Mouse (Mus musculus): ENCODE measurements at regions not wholly inside any gene's neighbourhood (a gene's known extent, or its start where the extent isn't known, plus 50 kb on each side); places are given as distances from the start of the nearest gene placed in this dataset.
A peak's percentile ranks its signal among the peaks of the same experiment; 100 is the strongest.

- WGBS = 63% methylated on average over 2 of the region's 2 CpGs
- ATAC-seq (replicated peaks; ENCODE audit: insufficient number of reproducible peaks, low FRiP score, low TSS enrichment, low read depth) (no peak), DNase-seq (ENCODE audit: low spot score) (no peak)
- no peak overlapping the region for H3K27ac ChIP-seq (replicated peaks; ENCODE audit: low read depth, low read length)
- no peak overlapping the region for H3K9ac ChIP-seq (replicated peaks; ENCODE audit: low read length)
- H3K9me3 ChIP-seq (replicated peaks; ENCODE audit: control insufficient read depth, low read length) = no peaks in the 10 kb centered on the region
- H3K4me1 ChIP-seq (ENCODE audit: control insufficient read depth, insufficient read depth, low read length) = no peaks in the 10 kb centered on the region
- H3K36me3 ChIP-seq (replicated peaks; ENCODE audit: control insufficient read depth, insufficient read depth, low read depth, low read length) = no peaks in the 10 kb centered on the region
- no peak overlapping the region for H3K4me2 ChIP-seq (ENCODE audit: low read depth, low read length)
- H3K4me3 ChIP-seq (ENCODE audit: low read depth, low read length) = no peak overlapping the region
- H3K27me3 ChIP-seq (ENCODE audit: control insufficient read depth, insufficient read depth, low read length) = no peaks in the 10 kb centered on the region
Observed at GRCm38 (mm10) chr3:34377913-34378312, 272.3 kb upstream of the Sox2 start.

- Histone ChIP-seq H3K27me3 (ENCODE audit: control insufficient read depth, insufficient read depth, low read length) (no peaks in the 10 kb centered on the region), H3K4me3 (ENCODE audit: low read depth, low read length) (no peak overlapping the region), H3K36me3 (replicated peaks; ENCODE audit: control insufficient read depth, insufficient read depth, low read depth, low read length) (no peaks in the 10 kb centered on the region), H3K9me3 (replicated peaks; ENCODE audit: control insufficient read depth, low read length) (no peaks in the 10 kb centered on the region), H3K4me1 (ENCODE audit: control insufficient read depth, insufficient read depth, low read length) (no peaks in the 10 kb centered on the region), H3K27ac (replicated peaks; ENCODE audit: low read depth, low read length) (no peak overlapping the region), H3K9ac (replicated peaks; ENCODE audit: low read length) (no peak overlapping the region), H3K4me2 (ENCODE audit: low read depth, low read length) (no peak overlapping the region)
- ATAC-seq (replicated peaks; ENCODE audit: insufficient number of reproducible peaks, low FRiP score, low TSS enrichment, low read depth) (no peak), DNase-seq (ENCODE audit: low spot score) (no peak)
- WGBS = 60% methylated on average over 12 of the region's 12 CpGs
Observed at GRCm38 (mm10) chr3:34377329-34377728, 272.9 kb upstream of the Sox2 start.

- ATAC-seq (replicated peaks; ENCODE audit: insufficient number of reproducible peaks, low FRiP score, low TSS enrichment, low read depth) = no peak
- Histone ChIP-seq H3K36me3 (replicated peaks; ENCODE audit: control insufficient read depth, insufficient read depth, low read depth, low read length) (no peaks in the 10 kb centered on the region), H3K4me1 (ENCODE audit: control insufficient read depth, insufficient read depth, low read length) (no peaks in the 10 kb centered on the region), H3K9ac (replicated peaks; ENCODE audit: low read length) (no peak overlapping the region), H3K27me3 (ENCODE audit: control insufficient read depth, insufficient read depth, low read length) (no peaks in the 10 kb centered on the region), H3K4me2 (ENCODE audit: low read depth, low read length) (no peak overlapping the region), H3K4me3 (ENCODE audit: low read depth, low read length) (no peak overlapping the region), H3K27ac (replicated peaks; ENCODE audit: low read depth, low read length) (no peak overlapping the region), H3K9me3 (replicated peaks; ENCODE audit: control insufficient read depth, low read length) (no peaks in the 10 kb centered on the region)
- 91% methylated on average over 2 of the region's 2 CpGs for WGBS
- no peak for DNase-seq (ENCODE audit: low spot score)
Observed at GRCm38 (mm10) chr3:34371418-34371817, 278.8 kb upstream of the Sox2 start.

GRCm38 (mm10) chr3:34338100-34338499 lies 257.0 kb upstream of the Dnajc19 start:
- H3K27me3 ChIP-seq (ENCODE audit: control insufficient read depth, insufficient read depth, low read length) = no peaks in the 10 kb centered on the region
- no peak overlapping the region for H3K9ac ChIP-seq (replicated peaks; ENCODE audit: low read length)
- H3K4me3 ChIP-seq (ENCODE audit: low read depth, low read length) = no peak overlapping the region
- H3K36me3 ChIP-seq (replicated peaks; ENCODE audit: control insufficient read depth, insufficient read depth, low read depth, low read length) = no peaks in the 10 kb centered on the region
- no peak overlapping the region for H3K4me2 ChIP-seq (ENCODE audit: low read depth, low read length)
- no peak overlapping the region for H3K27ac ChIP-seq (replicated peaks; ENCODE audit: low read depth, low read length)
- no peaks in the 10 kb centered on the region for H3K9me3 ChIP-seq (replicated peaks; ENCODE audit: control insufficient read depth, low read length)
- WGBS = 80% methylated on average over 9 of the region's 9 CpGs
- DNase-seq (ENCODE audit: low spot score) = no peak
- no peaks in the 10 kb centered on the region for H3K4me1 ChIP-seq (ENCODE audit: control insufficient read depth, insufficient read depth, low read length)
- ATAC-seq (replicated peaks; ENCODE audit: insufficient number of reproducible peaks, low FRiP score, low TSS enrichment, low read depth) = no peak

- H3K4me2 ChIP-seq (ENCODE audit: low read depth, low read length) = no peak overlapping the region
- DNase-seq (ENCODE audit: low spot score) (no peak), ATAC-seq (replicated peaks; ENCODE audit: insufficient number of reproducible peaks, low FRiP score, low TSS enrichment, low read depth) (no peak)
- no peak overlapping the region for H3K4me3 ChIP-seq (ENCODE audit: low read depth, low read length)
- H3K9ac ChIP-seq (replicated peaks; ENCODE audit: low read length) = no peak overlapping the region
- 84% methylated on average over 4 of the region's 4 CpGs for WGBS
- H3K27me3 ChIP-seq (ENCODE audit: control insufficient read depth, insufficient read depth, low read length) = no peaks in the 10 kb centered on the region
- no peaks in the 10 kb centered on the region for H3K4me1 ChIP-seq (ENCODE audit: control insufficient read depth, insufficient read depth, low read length)
- no peaks in the 10 kb centered on the region for H3K9me3 ChIP-seq (replicated peaks; ENCODE audit: control insufficient read depth, low read length)
- H3K27ac ChIP-seq (replicated peaks; ENCODE audit: low read depth, low read length) = no peak overlapping the region
- no peaks in the 10 kb centered on the region for H3K36me3 ChIP-seq (replicated peaks; ENCODE audit: control insufficient read depth, insufficient read depth, low read depth, low read length)
Observed at GRCm38 (mm10) chr3:34333555-34333954, 252.4 kb upstream of the Dnajc19 start.

GRCm38 (mm10) chr3:34331889-34332276 lies 250.8 kb upstream of the Dnajc19 start:
- no peak for DNase-seq (ENCODE audit: low spot score)
- Histone ChIP-seq H3K9me3 (replicated peaks; ENCODE audit: control insufficient read depth, low read length) (no peaks in the 10 kb centered on the region), H3K4me1 (ENCODE audit: control insufficient read depth, insufficient read depth, low read length) (no peaks in the 10 kb centered on the region), H3K27ac (replicated peaks; ENCODE audit: low read depth, low read length) (no peak overlapping the region), H3K36me3 (replicated peaks; ENCODE audit: control insufficient read depth, insufficient read depth, low read depth, low read length) (no peaks in the 10 kb centered on the region), H3K4me2 (ENCODE audit: low read depth, low read length) (no peak overlapping the region), H3K9ac (replicated peaks; ENCODE audit: low read length) (no peak overlapping the region), H3K27me3 (ENCODE audit: control insufficient read depth, insufficient read depth, low read length) (no peaks in the 10 kb centered on the region), H3K4me3 (ENCODE audit: low read depth, low read length) (no peak overlapping the region)
- no peak for ATAC-seq (replicated peaks; ENCODE audit: insufficient number of reproducible peaks, low FRiP score, low TSS enrichment, low read depth)
- WGBS = 68% methylated on average over 5 of the region's 5 CpGs

- Histone ChIP-seq H3K27me3 (ENCODE audit: control insufficient read depth, insufficient read depth, low read length) (no peaks in the 10 kb centered on the region), H3K4me3 (ENCODE audit: low read depth, low read length) (no peak overlapping the region), H3K9ac (replicated peaks; ENCODE audit: low read length) (no peak overlapping the region), H3K36me3 (replicated peaks; ENCODE audit: control insufficient read depth, insufficient read depth, low read depth, low read length) (no peaks in the 10 kb centered on the region), H3K4me1 (ENCODE audit: control insufficient read depth, insufficient read depth, low read length) (no peaks in the 10 kb centered on the region), H3K4me2 (ENCODE audit: low read depth, low read length) (no peak overlapping the region), H3K27ac (replicated peaks; ENCODE audit: low read depth, low read length) (no peak overlapping the region), H3K9me3 (replicated peaks; ENCODE audit: control insufficient read depth, low read length) (no peaks in the 10 kb centered on the region)
- no peak for ATAC-seq (replicated peaks; ENCODE audit: insufficient number of reproducible peaks, low FRiP score, low TSS enrichment, low read depth)
- DNase-seq (ENCODE audit: low spot score) = no peak
- WGBS = 68% methylated on average over 22 of the region's 22 CpGs
Observed at GRCm38 (mm10) chr3:34330970-34331888, 250.1 kb upstream of the Dnajc19 start.

GRCm38 (mm10) chr3:34328865-34329264 lies 247.7 kb upstream of the Dnajc19 start:
- Histone ChIP-seq H3K4me3 (ENCODE audit: low read depth, low read length) (no peak overlapping the region), H3K4me2 (ENCODE audit: low read depth, low read length) (no peak overlapping the region), H3K27me3 (ENCODE audit: control insufficient read depth, insufficient read depth, low read length) (no peaks in the 10 kb centered on the region), H3K9me3 (replicated peaks; ENCODE audit: control insufficient read depth, low read length) (no peaks in the 10 kb centered on the region), H3K36me3 (replicated peaks; ENCODE audit: control insufficient read depth, insufficient read depth, low read depth, low read length) (no peaks in the 10 kb centered on the region), H3K27ac (replicated peaks; ENCODE audit: low read depth, low read length) (no peak overlapping the region), H3K9ac (replicated peaks; ENCODE audit: low read length) (no peak overlapping the region), H3K4me1 (ENCODE audit: control insufficient read depth, insufficient read depth, low read length) (no peaks in the 10 kb centered on the region)
- peak; percentile 71 for DNase-seq (ENCODE audit: low spot score)
- no peak for ATAC-seq (replicated peaks; ENCODE audit: insufficient number of reproducible peaks, low FRiP score, low TSS enrichment, low read depth)
- WGBS = 20% methylated on average over 2 of the region's 2 CpGs
